Mouse (Mus musculus) CD4-positive helper T cell, adult 2 months (primary cell): ENCODE data around the gene Tspan9.

Experiments
- DNase-seq: peaks from one replicate; pipeline ENCODE4 v3.0.0-alpha.2; 2012; ENCODE audit warnings: low read depth, missing footprints, low spot score

Tspan9 gene

GRCm38 (mm10) chr6:128036597-128036996, 106.8 kb downstream of the Tspan9 start:
- no peak for DNase-seq

DNA sequence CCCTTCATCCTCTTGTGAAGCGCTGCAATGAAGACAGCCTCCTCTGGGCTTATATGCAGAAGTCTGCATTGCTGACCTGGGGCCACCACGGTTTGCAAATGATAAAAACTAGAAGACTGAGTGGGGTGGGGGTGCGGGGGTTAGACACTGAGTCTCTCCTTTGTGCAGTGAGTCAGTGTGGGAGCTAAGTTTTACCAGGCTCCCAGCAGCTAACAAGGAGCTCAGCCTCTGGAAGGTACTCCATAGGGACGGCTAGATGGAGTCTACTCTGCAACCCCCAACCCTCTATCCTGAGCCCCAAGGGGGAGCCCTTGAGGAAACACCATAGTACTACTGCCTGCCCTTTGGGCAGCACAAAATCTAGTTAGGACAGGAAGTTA, 107.5 kb downstream of the Tspan9 start:
- DNase-seq, result no peak

GRCm38 (mm10) chr6:128035250-128035929, 108.0 kb downstream of the Tspan9 start:
- peak; percentile 44 for DNase-seq

- DNase-seq, result peak; percentile 45
Measured at GRCm38 (mm10) chr6:128034317-128035249, 108.8 kb downstream of the Tspan9 start.

DNA sequence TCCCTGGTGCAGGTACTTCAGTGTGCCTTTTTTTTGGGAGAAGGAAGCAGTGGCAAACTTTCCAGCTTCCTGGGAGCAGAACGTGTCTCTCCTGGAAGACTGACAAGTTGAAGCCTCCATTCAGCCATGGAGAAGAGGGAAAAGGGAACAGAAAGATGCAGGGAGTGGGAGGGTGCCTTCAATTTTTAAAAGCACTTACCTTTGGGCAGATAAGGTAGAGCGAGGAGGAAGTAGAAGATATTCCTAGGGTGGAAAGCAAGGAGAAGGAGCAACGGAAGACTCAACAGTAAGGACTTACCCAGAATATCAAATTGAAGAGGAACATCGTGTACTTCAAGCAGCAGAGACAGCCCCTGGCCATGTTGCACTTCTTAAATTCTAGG, 109.5 kb downstream of the Tspan9 start:
- DNase-seq, result no peak

DNA sequence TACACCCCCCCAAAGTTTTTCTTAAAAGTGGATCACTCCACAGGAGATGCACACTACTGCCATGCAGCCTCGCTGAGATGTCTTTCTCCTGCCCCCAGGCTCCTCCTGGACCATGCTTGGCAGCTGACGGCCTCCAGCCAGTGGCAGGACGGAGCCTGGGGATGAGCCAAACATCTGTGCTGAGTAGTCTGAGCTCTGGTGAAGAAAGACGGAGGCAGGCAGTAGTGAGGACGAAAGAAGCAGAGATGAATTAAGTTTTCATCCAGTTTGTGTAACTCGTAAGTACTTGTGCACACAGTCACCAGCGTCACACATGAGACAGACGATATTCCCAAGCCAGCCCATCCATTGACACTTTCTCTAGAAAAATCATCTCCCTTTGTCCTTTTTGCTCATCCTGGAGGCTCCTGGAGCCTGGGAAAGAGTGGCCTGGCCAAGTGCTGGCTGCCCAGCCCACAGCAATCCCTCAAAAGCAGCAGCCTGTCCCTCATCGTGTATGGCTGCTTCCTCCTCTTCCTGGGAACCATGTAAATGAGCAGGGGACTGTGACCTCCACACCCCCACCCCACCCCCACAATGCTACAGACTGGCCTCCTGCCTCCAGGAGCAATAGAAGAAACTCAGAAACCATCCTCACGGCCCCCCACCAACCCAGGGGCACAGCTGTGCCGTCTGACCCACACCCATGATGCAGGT, 110.1 kb downstream of the Tspan9 start:
- no peak for DNase-seq

GRCm38 (mm10) chr6:128032252-128033171, 110.9 kb downstream of the Tspan9 start:
- DNase-seq, result peak; percentile 47

DNA sequence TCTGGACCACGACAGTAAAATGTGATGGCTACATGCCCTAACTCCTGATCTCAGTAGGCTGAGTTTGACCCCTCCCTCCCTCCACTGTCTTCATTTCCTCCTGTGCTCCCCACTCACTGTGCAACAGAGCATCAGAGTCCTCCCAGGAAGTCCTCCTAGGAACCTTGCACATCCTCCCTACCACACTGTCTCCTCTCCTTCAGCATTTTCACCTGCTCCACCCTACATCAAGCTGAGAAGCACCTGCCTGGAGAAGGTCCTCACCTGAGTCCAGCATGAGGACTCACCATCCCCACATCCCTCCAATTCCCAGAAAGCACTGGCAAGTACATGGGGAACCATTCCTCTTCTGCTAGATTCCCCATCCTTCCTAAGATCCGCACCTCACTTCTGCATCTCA, 111.8 kb downstream of the Tspan9 start:
- no peak for DNase-seq

GRCm38 (mm10) chr6:128031096-128031495, 112.3 kb downstream of the Tspan9 start:
- DNase-seq, result no peak

DNA sequence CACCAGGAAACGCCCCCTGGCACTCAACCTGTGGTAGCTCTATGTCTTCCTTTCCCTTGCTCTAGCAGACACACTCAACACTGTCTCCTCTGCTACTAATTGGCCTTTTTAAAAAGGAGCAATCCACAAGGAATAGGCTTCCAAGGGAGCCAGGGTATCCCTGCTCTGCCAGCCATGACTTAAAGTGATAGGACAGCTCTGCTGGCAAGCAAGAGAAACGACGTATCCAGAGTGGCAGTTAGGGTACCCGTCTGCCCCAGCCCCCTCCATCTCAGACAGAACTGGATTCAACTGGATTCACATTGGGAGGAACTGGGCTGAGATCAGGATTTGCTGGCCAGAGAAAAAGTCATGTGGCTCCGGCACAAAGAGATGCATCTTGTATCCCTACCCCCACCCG, 112.9 kb downstream of the Tspan9 start:
- DNase-seq, result no peak

DNA sequence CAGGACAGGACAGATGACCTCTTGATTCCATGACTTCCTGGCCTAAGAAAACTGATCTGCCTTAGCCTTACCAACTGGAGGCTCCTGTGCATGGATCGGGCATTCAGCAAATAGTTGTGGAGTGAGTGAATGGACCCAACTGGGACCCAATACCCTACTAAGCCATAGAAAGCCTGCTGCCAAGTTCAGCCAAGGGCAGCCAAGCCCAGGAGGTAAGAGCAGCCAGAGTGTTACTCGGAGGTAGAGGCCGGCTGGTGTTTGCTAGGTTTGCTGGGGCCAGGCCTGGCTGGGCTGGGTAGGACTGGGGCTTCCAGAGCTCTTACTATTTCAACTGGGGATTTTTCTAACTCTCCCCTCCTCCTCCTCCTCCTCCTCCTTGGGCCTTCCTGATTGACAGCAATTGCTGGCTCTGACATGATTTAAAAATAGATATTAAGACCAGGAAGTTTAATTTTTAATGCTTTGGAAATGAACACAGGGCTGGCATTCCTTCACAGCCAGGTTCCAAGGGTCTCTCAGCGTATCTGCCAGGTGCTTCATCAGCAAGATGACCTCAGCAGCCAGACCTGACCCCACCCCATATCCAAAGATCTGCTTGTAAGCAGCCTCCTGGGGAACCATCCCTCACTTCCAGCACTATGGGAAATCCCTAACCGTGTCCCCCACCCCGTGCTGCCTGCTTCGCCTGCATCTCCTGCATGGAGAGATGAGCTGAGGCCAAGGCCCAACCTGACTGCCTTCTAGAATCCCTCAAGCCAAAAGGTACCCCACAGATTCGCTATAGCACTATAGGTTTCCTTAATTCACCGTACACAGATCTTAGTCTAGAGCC, 113.7 kb downstream of the Tspan9 start:
- DNase-seq, result no peak

DNA sequence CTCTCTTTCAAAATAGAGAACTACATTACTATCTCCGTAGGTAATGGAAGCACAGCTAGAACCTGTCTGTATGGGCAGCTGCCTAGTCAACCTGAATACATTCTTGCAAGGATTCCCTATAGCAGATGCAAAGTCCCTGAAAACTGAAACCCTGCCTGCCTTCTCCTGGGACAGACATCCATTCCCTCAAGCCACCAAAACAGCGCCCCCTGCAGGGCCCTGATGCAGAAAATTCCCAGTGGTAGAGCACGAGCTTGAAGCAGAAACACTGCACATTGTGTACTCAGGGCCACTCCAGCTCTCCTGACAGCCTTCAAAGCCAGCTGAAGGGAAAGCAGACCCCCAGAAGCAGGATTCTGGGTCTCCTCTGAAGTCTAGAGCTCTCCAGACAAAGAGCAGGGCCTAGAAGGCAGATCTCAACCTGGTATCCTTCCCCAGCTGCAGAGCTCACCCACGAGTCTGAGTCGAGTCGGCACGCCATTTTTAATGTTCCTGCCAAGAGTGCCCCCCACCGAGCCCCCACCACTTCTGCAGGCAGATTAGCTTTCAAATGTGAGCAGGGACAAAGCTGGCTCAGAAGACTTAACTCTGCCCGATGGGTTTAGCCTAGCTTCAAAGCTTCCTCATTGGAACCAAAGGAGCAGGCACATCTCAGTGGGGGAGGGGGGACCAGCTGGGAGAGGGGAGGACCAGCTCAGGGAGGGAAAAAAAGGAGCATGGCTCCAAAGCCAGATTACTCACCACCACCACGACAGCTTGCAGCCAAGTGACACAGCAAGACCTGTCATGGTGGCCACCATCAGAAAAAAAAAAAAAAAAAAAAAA, 115.1 kb downstream of the Tspan9 start:
- DNase-seq, result no peak

GRCm38 (mm10) chr6:128025997-128026396, 117.4 kb downstream of the Tspan9 start:
- DNase-seq, result no peak

DNA sequence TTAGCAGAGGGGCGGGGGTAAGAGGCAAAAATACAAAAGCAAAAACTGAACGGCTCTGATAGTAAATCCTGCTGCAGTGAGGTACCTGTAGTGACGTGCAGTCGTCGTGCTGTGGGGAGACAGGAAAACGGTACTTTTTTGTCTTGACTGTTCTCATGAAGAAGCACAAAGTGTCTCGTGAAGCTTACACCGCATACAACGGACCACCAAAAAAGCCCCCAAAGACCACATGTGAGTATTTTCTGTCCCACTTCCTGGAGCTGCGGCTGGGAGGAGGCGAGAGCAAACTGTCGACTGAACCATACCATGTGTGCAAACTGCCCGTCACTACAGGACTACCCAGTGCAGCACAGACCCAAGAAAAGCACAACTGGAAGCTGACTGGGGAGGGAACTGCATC, 117.8 kb downstream of the Tspan9 start:
- peak; percentile 68 for DNase-seq

- DNase-seq, result no peak
Measured at GRCm38 (mm10) chr6:128022207-128022606, 121.2 kb downstream of the Tspan9 start.

DNA sequence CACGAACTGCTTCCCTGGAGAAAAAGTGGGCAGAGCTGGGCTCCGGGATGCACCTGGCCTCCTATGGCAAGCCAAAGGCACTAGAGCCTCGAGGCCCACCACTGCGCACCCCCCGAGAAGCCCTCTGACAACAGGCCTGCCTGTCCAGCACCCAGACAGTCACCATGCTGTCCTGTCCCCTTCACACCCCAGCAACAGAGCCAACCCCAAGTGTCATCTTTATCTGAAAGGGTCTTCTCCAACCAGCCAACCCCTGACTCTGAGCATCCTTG, 121.5 kb downstream of the Tspan9 start:
- no peak for DNase-seq

- DNase-seq, result no peak
Measured at GRCm38 (mm10) chr6:128021106-128021930, 122.1 kb downstream of the Tspan9 start.

- no peak for DNase-seq
Measured at GRCm38 (mm10) chr6:128020521-128021057, 122.8 kb downstream of the Tspan9 start.

DNA sequence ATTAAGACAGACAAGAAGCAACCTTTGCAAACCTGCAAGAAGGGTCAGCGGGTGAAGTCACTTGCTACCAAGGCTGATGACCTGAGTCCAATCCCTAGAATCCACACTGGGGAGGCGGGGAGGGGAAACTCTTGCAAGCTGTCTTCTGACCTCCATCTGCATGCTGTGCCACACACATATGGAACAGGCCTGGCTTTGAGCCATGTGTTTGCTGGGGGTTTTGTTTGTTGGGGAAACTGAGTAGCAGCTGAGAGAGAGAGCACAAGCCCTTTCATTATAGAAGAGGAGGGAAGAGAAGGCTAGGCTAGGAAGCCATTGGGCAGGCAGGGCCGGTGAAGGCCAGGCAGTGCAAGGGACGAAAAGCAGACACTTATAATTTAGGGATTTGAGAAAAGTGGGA, 123.3 kb downstream of the Tspan9 start:
- no peak for DNase-seq
